Mouse (Mus musculus) hindbrain, embryonic 15.5 days (tissue): ENCODE results near the gene Gm5965. TPM values are rescaled to one million over a fixed set of nuclear protein-coding genes. Genes with fewer than 3 reads are reported as not detected.

ENCODE experiments used
- ATAC-seq: fragments of 200-750 bp; cut with Nextera tagmentation; 2 replicates; pipeline ENCODE4 v1.8.0; 2017; ENCODE audit warnings: low read depth, moderate number of reproducible peaks, moderate TSS enrichment; ENCODE audit not compliant: low FRiP score
- H3K27ac ChIP-seq: fragments of 300-500 bp; sonication (generic); replicated peaks from 2 replicates; pipeline ENCODE4 v1.5.1; 2015; ENCODE audit warnings: mild to moderate bottlenecking, inconsistent platforms
- H3K27me3 ChIP-seq: fragments of 300-500 bp; sonication (generic); 2 replicates; pipeline ENCODE4 v1.6.1; 2015; ENCODE audit warnings: control low read depth, inconsistent platforms
- H3K36me3 ChIP-seq: fragments of 300-500 bp; sonication (generic); 2 replicates; pipeline ENCODE4 v1.6.1; 2015; ENCODE audit warnings: control low read depth, inconsistent platforms
- H3K4me1 ChIP-seq: fragments of 300-500 bp; sonication (generic); replicated peaks from 2 replicates; pipeline ENCODE4 v1.6.1; 2015; ENCODE audit warnings: control low read depth, inconsistent platforms
- H3K4me2 ChIP-seq: fragments of 300-500 bp; sonication (generic); 2 replicates; pipeline ENCODE4 v1.6.1; 2015; ENCODE audit warnings: moderate library complexity, mild to moderate bottlenecking, inconsistent platforms
- H3K4me3 ChIP-seq: fragments of 300-500 bp; sonication (generic); 2 replicates; pipeline ENCODE4 v1.5.1; 2015; ENCODE audit warnings: mild to moderate bottlenecking, inconsistent platforms
- H3K9ac ChIP-seq: fragments of 300-500 bp; sonication (generic); 2 replicates; pipeline ENCODE4 v1.6.1; 2015; ENCODE audit warnings: inconsistent platforms
- H3K9me3 ChIP-seq: fragments of 300-500 bp; sonication (generic); 2 replicates; pipeline ENCODE4 v1.6.1; 2016; ENCODE audit warnings: control low read depth, inconsistent platforms
- WGBS: fragments of 180-500 bp; shearing (Covaris S2); methylation state at CpG from one replicate; pipeline ENCODE4 v1.1.7; 2015; 5-methylcytosine and 5-hydroxymethylcytosine counted together
- polyA plus RNA-seq: library from polyadenylated mRNA; unstranded; fragments of >200 nt; fragmentation: Nextera tagmentation; extraction: Ambion mirVana; gene quantifications from 2 replicates; pipeline ENCODE4 v1.2.1, GENCODE M21; 2015

Gm5965 gene
- polyA plus RNA-seq, 1 experiment from 2014 or later = not detected

- H3K27me3 ChIP-seq = no peaks in the 10 kb centered on the region
- WGBS = 71% methylated on average over 9 of the region's 9 CpGs
- no peaks in the 10 kb centered on the region for H3K36me3 ChIP-seq
- no peak within 1 kb of the TSS for H3K27ac ChIP-seq
- ATAC-seq = no peak
- no peak within 1 kb of the TSS for H3K4me3 ChIP-seq
- H3K4me1 ChIP-seq = no peaks in the 10 kb centered on the region
- no peak within 1 kb of the TSS for H3K9ac ChIP-seq
- no peak within 1 kb of the TSS for H3K4me2 ChIP-seq
- no peaks in the 10 kb centered on the region for H3K9me3 ChIP-seq
These were observed 48.5 kb downstream of the Gm5965 start, which contains the start of gene Krtap14 for GRCm38 (mm10) chr16:88826095-88826652. TSS of gene Krtap14 (minus strand) at chr16:88826145.

- no peaks in the 10 kb centered on the region for H3K36me3 ChIP-seq
- no peak overlapping the region for H3K4me3 ChIP-seq
- WGBS = 69% methylated on average over 3 of the region's 3 CpGs
- H3K4me2 ChIP-seq = no peak overlapping the region
- H3K27me3 ChIP-seq = no peaks in the 10 kb centered on the region
- H3K27ac ChIP-seq = no peak overlapping the region
- no peaks in the 10 kb centered on the region for H3K9me3 ChIP-seq
- H3K9ac ChIP-seq = no peak overlapping the region
- H3K4me1 ChIP-seq = no peaks in the 10 kb centered on the region
- no peak for ATAC-seq
These were observed 49.3 kb downstream of the Gm5965 start for GRCm38 (mm10) chr16:88826978-88827377.

Other genes with a start within 250 kb of the Gm5965 start
- not detected in 2 replicates for gene Cldn8, start 214.7 kb upstream of the Gm5965 start, polyA plus RNA-seq
- not detected in 2 replicates for gene Krtap24-1, start 165.6 kb upstream of the Gm5965 start, polyA plus RNA-seq
- not detected in 2 replicates for gene 2310079G19Rik, start 150.2 kb upstream of the Gm5965 start, polyA plus RNA-seq
- not detected in 2 replicates for gene Krtap26-1, start 130.1 kb upstream of the Gm5965 start, polyA plus RNA-seq
- not detected in 2 replicates for gene Krtap27-1, start 106.2 kb upstream of the Gm5965 start, polyA plus RNA-seq
- not detected in 2 replicates for gene 2310061N02Rik, start 69.9 kb upstream of the Gm5965 start, polyA plus RNA-seq
- not detected in 2 replicates for gene Krtap13-1, start 49.0 kb upstream of the Gm5965 start, polyA plus RNA-seq
- not detected in 2 replicates for gene Krtap13, start 26.3 kb upstream of the Gm5965 start, polyA plus RNA-seq
- gene 2310034C09Rik, start 19.0 kb upstream of the Gm5965 start, polyA plus RNA-seq = not detected in 2 replicates
- gene 2310057N15Rik, start 3.7 kb upstream of the Gm5965 start, polyA plus RNA-seq = not detected in 2 replicates
- gene Gm20741, start 34.3 kb downstream of the Gm5965 start, polyA plus RNA-seq = not detected in 2 replicates
- gene Krtap15, start 42.3 kb downstream of the Gm5965 start, polyA plus RNA-seq = not detected in 2 replicates
- not detected in 2 replicates for gene Krtap14, start 48.2 kb downstream of the Gm5965 start, polyA plus RNA-seq
- not detected in 2 replicates for gene Krtap19-1, start 91.5 kb downstream of the Gm5965 start, polyA plus RNA-seq
- gene Krtap19-2, start 96.4 kb downstream of the Gm5965 start, polyA plus RNA-seq = not detected in 2 replicates
- gene Krtap19-3, start 100.1 kb downstream of the Gm5965 start, polyA plus RNA-seq = not detected in 2 replicates
- not detected in 2 replicates for gene Krtap19-4, start 107.2 kb downstream of the Gm5965 start, polyA plus RNA-seq
- gene Krtap19-5, start 118.6 kb downstream of the Gm5965 start, polyA plus RNA-seq = not detected in 2 replicates
- gene Krtap19-9b, start 154.4 kb downstream of the Gm5965 start, polyA plus RNA-seq = not detected in 2 replicates
- not detected in 2 replicates for gene Krtap16-3, start 185.0 kb downstream of the Gm5965 start, polyA plus RNA-seq
- not detected in 2 replicates for gene Krtap22-2, start 232.9 kb downstream of the Gm5965 start, polyA plus RNA-seq
- gene Gm10229, start 237.4 kb downstream of the Gm5965 start, polyA plus RNA-seq = not detected in 2 replicates